Mouse (Mus musculus) gonadal fat pad, adult 2 months (tissue): ENCODE measurements around the gene Vezf1. TPM values are rescaled to one million over a fixed set of nuclear protein-coding genes. Genes with fewer than 3 reads are reported as not detected.

Experiments
- DNase-seq: peaks from one replicate; pipeline ENCODE4 v3.0.0-alpha.2; 2012; ENCODE audit warnings: low read depth
- polyA plus RNA-seq: library from polyadenylated mRNA; depleted of rRNA; stranded (reverse); fragments of >200 nt; gene quantifications from 2 replicates; pipeline ENCODE4 v1.2.3, GENCODE M21; 2012

Gene Vezf1
- polyA plus RNA-seq, 1 experiment = 19.6 TPM

GRCm38 (mm10) chr11:88053821-88054220, 14.3 kb upstream of the Vezf1 start:
- DNase-seq = no peak

- DNase-seq = no peak
Measured at GRCm38 (mm10) chr11:88054589-88054988, 13.5 kb upstream of the Vezf1 start.

- no peak for DNase-seq
Measured at GRCm38 (mm10) chr11:88055777-88056176, 12.3 kb upstream of the Vezf1 start.

- DNase-seq = no peak
Measured at GRCm38 (mm10) chr11:88057788-88058187, 10.3 kb upstream of the Vezf1 start.

- DNase-seq = no peak
Measured at GRCm38 (mm10) chr11:88059141-88059540, 8.9 kb upstream of the Vezf1 start.

GRCm38 (mm10) chr11:88061892-88062625, 6.0 kb upstream of the Vezf1 start:
- no peak for DNase-seq

GRCm38 (mm10) chr11:88065732-88066131, 2.3 kb upstream of the Vezf1 start:
- DNase-seq = no peak

GRCm38 (mm10) chr11:88067191-88067585, 891 bp upstream of the Vezf1 start:
- DNase-seq = no peak

- DNase-seq = no peak
Measured at GRCm38 (mm10) chr11:88068411-88069245, 549 bp downstream of the Vezf1 start.

- DNase-seq = no peak
Measured at GRCm38 (mm10) chr11:88069246-88069570, 1.1 kb downstream of the Vezf1 start.

- no peak for DNase-seq
Measured at GRCm38 (mm10) chr11:88070392-88070791, 2.3 kb downstream of the Vezf1 start.

GRCm38 (mm10) chr11:88071113-88071512, 3.0 kb downstream of the Vezf1 start:
- no peak for DNase-seq

GRCm38 (mm10) chr11:88073343-88073875, 5.3 kb downstream of the Vezf1 start:
- DNase-seq = no peak

- no peak for DNase-seq
Measured at GRCm38 (mm10) chr11:88075701-88076100, 7.6 kb downstream of the Vezf1 start.

- DNase-seq = no peak
Measured at GRCm38 (mm10) chr11:88076394-88076793, 8.3 kb downstream of the Vezf1 start.

- no peak for DNase-seq
Measured at GRCm38 (mm10) chr11:88083699-88084098, 15.6 kb downstream of the Vezf1 start.

- no peak for DNase-seq
Measured at GRCm38 (mm10) chr11:88086737-88087627, 18.9 kb downstream of the Vezf1 start.

GRCm38 (mm10) chr11:88089150-88089549, 21.1 kb downstream of the Vezf1 start:
- no peak for DNase-seq

- no peak for DNase-seq
Measured at GRCm38 (mm10) chr11:88090293-88090692, 22.2 kb downstream of the Vezf1 start.

- DNase-seq = no peak
Measured at GRCm38 (mm10) chr11:88091949-88092348, 23.9 kb downstream of the Vezf1 start.

- no peak for DNase-seq
Measured at GRCm38 (mm10) chr11:88097173-88097572, 29.1 kb downstream of the Vezf1 start.
